Mouse (Mus musculus) embryonic stem cell, embryonic (primary cell): ENCODE data around the gene Arhgef28.

Experiments
- CTCF ChIA-PET, 4 experiments: fragments of 300-600 bp in 2 of 4; fragments of 350-600 bp in 2 of 4; sonication (Branson Sonifier 250); formaldehyde crosslinking; loops; one replicate each; lab custom pipeline; 2022; ENCODE audit warnings: inconsistent platforms in 2 of 4; lab: Charles Lee
- POLR2A ChIA-PET, 4 experiments: fragments of 300-600 bp in 2 of 4; fragments of 350-600 bp in 2 of 4; sonication (Branson Sonifier 250); formaldehyde crosslinking; loops; one replicate each; lab custom pipeline; 2022; ENCODE audit warnings: antibody characterized with exemption in 4 of 4, inconsistent platforms in 1 of 4; lab: Charles Lee

Arhgef28 gene

GRCm38 (mm10) chr13:97939433-97940160 is 266.6 kb downstream of the Arhgef28 start:
- ChIA-PET CTCF (interaction anchor here (0.6 to 2.9 kb wide), 22 partner anchors 12 to 749 kb away, joined by 3 to 28 read pairs (median 4); partner anchors contain the start of gene Enc1 (in 2 of the 4)), POLR2A (interaction anchor here (0.8 to 2.3 kb wide), 14 partner anchors 120 to 703 kb away, joined by 3 to 12 read pairs (median 4); partner anchors contain the start of gene Enc1 (in 3 of the 4))

- POLR2A ChIA-PET: interaction anchor here in 3 of 4 experiments (0.5 to 2.3 kb wide), 15 partner anchors 9 to 703 kb away, joined by 3 to 12 read pairs (median 4); partner anchors contain the start of gene Enc1 (in 3 of the 3)
- CTCF ChIA-PET: interaction anchor here (0.5 to 2.9 kb wide), 42 partner anchors 13 to 748 kb away, joined by 3 to 28 read pairs (median 4); partner anchors contain the start of genes Enc1 (in 2 of the 4) and Arhgef28 (in 1 of the 4)
Measured at GRCm38 (mm10) chr13:97938596-97939297, 267.5 kb downstream of the Arhgef28 start.

DNA sequence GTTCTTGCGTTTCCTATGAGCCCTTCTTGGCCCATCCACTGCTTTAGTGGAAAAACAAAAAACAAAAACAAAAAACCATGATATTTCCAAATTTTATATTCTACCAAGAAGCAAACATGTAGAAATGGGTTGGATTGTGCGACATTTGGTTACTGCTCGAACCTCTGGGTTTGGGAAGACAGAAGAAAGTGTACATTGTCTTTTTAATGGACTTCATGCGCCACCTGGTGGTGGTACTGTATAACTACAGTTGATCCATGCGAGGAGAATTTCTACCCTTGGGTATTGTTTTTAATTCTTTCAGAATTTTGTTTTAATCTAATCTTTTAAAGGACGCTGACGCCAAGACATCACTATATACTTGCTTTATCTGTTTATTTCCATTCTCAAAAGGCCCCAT is 268.3 kb downstream of the Arhgef28 start:
- ChIA-PET CTCF (interaction anchor here in 2 of 4 experiments (0.6 to 2.9 kb wide), 12 partner anchors 32 to 733 kb away, joined by 3 to 28 read pairs (median 4); partner anchors contain the start of genes Arhgef28 (in 1 of the 2) and Enc1 (in 1 of the 2)), POLR2A (interaction anchor here in 2 of 4 experiments (1.0 to 2.3 kb wide), 6 partner anchors 8 to 698 kb away, joined by 3 to 12 read pairs (median 8); partner anchors contain the start of gene Enc1 (in 2 of the 2))

GRCm38 (mm10) chr13:97928135-97928497 is 278.1 kb downstream of the Arhgef28 start:
- POLR2A ChIA-PET: no interaction called here
- CTCF ChIA-PET: no interaction called here

- POLR2A ChIA-PET: interaction anchor here in 1 of 4 experiments (0.7 kb wide), 1 partner anchor 44 kb away, joined by 3 read pairs; no protein-coding TSS in a partner anchor
Measured at GRCm38 (mm10) chr13:97927376-97928134, 278.7 kb downstream of the Arhgef28 start.

GRCm38 (mm10) chr13:97926371-97926770 is 279.9 kb downstream of the Arhgef28 start:
- CTCF ChIA-PET: no interaction called here
- POLR2A ChIA-PET: no interaction called here

More at GRCm38 (mm10) chr13:97927376-97928134, 278.7 kb downstream of the Arhgef28 start:
- CTCF ChIA-PET: interaction anchor here in 2 of 4 experiments (0.6 to 0.7 kb wide), 2 partner anchors 174 to 251 kb away, joined by 3 read pairs; no protein-coding TSS in a partner anchor

DNA sequence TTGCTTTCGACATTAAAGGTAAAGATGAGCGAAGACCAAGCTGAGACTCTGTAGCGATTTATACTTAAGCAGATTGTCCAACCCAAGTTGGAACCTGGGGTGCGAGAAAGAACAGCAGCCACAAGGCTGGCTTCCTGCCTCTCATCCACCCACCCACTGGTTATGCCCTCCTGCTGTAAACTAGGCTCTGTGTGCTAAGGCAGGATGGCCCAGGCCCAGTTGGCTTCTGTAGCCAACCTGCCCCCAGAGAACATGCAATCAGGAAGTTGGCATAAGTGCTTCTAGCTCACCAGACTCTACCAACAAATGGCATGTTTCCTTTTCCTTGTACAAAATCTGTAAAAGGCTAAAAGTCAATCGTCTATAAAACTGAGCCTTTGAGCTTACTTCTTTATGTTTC is 283.2 kb downstream of the Arhgef28 start:
- ChIA-PET POLR2A (interaction anchor here in 2 of 4 experiments (0.7 to 2.0 kb wide), 3 partner anchors 10 to 712 kb away, joined by 3 to 5 read pairs (median 4); no protein-coding TSS in a partner anchor), CTCF (interaction anchor here in 3 of 4 experiments (0.6 to 1.2 kb wide), 4 partner anchors 18 to 683 kb away, joined by 3 to 4 read pairs (median 3); no protein-coding TSS in a partner anchor)

DNA sequence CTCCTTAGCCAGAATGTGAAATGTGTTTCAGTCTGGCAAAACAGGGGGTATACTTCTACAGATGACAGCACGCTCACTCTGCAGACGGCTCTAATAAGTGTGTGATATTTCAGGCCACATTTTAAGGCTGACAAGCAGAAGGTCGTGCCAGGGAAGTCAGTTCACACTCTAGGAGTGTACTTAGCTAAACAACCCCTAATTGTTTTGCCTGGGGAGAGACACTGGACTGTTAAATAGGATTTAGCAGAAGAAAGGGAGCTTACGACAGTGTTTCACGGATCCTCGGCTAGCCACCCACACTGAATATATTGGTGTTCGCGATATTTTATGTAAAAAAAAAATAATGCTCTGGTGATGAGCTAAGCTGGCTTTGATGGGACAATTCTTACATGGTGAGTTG is 286.6 kb downstream of the Arhgef28 start:
- ChIA-PET CTCF (no interaction called here), POLR2A (interaction anchor here in 2 of 4 experiments (1.2 to 1.3 kb wide), 2 partner anchors 100 to 679 kb away, joined by 3 to 4 read pairs; no protein-coding TSS in a partner anchor)

- ChIA-PET POLR2A (no interaction called here), CTCF (no interaction called here)
Measured at GRCm38 (mm10) chr13:97918117-97918900, 287.9 kb downstream of the Arhgef28 start.

DNA sequence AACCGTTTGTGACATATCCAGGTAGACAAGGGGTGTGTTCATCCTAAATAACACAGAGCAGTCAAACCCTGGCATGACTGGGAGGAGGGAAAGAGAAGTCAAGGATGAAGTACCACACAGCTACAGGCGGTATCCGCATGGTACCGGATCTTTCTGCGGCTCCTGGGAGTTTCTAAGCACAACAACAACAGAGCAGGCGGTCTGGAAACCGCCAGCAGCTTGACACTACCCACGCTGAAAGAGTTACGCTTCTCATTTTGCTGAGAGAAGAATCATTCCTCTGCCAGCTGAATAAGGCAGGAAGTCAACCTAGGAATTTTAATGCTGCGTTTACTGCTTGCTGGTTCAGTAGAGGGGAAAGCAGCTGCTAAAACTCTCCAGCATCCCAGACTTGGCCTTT is 295.2 kb downstream of the Arhgef28 start:
- ChIA-PET POLR2A (no interaction called here), CTCF (interaction anchor here in 1 of 4 experiments (0.5 kb wide), 1 partner anchor 441 kb away, joined by 3 read pairs; no protein-coding TSS in a partner anchor)

GRCm38 (mm10) chr13:97902821-97903220 is 303.4 kb downstream of the Arhgef28 start:
- ChIA-PET CTCF (no interaction called here), POLR2A (no interaction called here)

DNA sequence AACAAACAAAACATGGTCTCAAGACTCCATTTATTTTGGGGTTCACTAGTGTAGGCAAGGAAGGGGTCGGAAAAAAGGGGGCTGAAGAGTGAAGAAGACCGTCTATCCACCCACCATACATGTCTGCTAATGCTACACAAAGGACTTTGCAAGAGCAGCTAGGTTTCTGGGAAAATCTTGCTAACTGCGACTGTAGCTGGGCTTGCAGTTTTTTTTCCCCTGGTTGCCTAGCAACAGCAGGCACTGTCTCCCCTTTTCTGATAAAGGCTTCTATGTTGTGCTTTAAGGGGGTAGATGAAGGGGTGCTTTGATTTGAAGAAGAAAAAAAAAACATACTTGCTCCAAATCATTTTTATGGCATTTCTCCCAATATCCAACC is 305.9 kb downstream of the Arhgef28 start:
- ChIA-PET CTCF (no interaction called here), POLR2A (interaction anchor here in 1 of 4 experiments (0.7 kb wide), 1 partner anchor 9 kb away, joined by 3 read pairs; no protein-coding TSS in a partner anchor)

DNA sequence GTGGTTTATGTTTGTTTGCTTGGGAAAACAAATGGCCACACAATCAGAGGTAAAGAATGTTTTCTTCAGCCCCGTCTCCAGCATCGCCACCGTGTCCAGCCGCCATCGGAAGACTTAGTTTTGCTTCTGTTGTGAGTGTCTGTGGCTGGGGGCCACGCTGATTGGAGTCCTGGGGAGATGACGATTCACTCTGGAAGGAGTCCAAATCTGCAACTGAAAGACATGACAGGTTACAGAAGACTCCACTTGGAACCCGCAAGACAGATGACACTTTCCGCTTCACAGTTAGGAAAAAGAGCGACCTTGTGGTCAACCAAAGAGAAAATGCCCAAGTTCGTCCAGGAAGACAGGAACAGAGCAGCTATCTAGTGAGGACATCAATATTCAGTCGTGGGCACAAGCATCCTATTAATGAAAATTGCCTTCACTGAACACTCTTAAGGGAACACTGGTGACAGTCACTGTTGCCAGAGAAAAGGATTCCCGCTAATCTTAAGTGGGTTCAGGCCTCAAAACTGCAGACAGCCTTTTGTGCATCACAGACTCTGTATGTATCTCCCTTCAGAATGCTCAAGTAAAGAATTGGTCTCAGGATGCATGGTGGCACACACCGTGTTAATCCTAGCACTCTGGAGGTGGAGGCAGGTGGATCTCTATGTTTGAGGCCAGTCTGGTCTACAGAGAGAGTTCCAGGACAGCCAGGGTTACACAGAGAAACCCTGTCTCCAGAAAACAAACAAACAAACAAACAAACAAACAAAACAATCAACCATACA is 306.4 kb downstream of the Arhgef28 start:
- CTCF ChIA-PET: no interaction called here
- POLR2A ChIA-PET: interaction anchor here in 1 of 4 experiments (0.7 kb wide), 1 partner anchor 8 kb away, joined by 3 read pairs; no protein-coding TSS in a partner anchor

GRCm38 (mm10) chr13:97898590-97898989 is 307.6 kb downstream of the Arhgef28 start:
- ChIA-PET CTCF (interaction anchor here in 1 of 4 experiments (0.8 kb wide), 1 partner anchor 40 kb away, joined by 3 read pairs; no protein-coding TSS in a partner anchor), POLR2A (no interaction called here)

- ChIA-PET CTCF (interaction anchor here in 2 of 4 experiments (0.5 to 0.7 kb wide), 2 partner anchors 23 to 71 kb away, joined by 3 to 4 read pairs; no protein-coding TSS in a partner anchor), POLR2A (interaction anchor here in 3 of 4 experiments (0.7 to 1.0 kb wide), 4 partner anchors 123 to 666 kb away, joined by 3 to 5 read pairs (median 4); no protein-coding TSS in a partner anchor)
Measured at GRCm38 (mm10) chr13:97893031-97893825, 313.0 kb downstream of the Arhgef28 start.
